ENCODE assay signal across 13 mouse cellular contexts in genomic region chr7:100076296-100076695, GRCm38 (mm10).
"Had no signal": no experiment of that assay in that cellular context is flagged by ENCODE, and none has a peak within 500 bp of the region (broad histone marks: within the 10 kb centered on the region; RNA-seq: fewer than 3 reads in every experiment).

No protein-coding gene starts in this region.

- DNase-seq: left cerebral cortex, postnatal 4 days; liver, postnatal 0 days; lung, postnatal 14 days; lung, postnatal 4 days; midbrain, embryonic 14.5 days; thymus, adult 18-20 months; thymus, postnatal 36 days had no signal

- H3K9ac ChIP-seq: intestine, embryonic 15.5 days; limb, embryonic 12.5 days; limb, embryonic 15.5 days; liver, embryonic 14.5 days; liver, postnatal 0 days had no signal

- H3K4me2 ChIP-seq: intestine, embryonic 15.5 days; limb, embryonic 12.5 days; limb, embryonic 15.5 days; liver, embryonic 11.5 days; midbrain, embryonic 11.5 days had no signal

- H3K4me3 ChIP-seq: intestine, embryonic 15.5 days; limb, embryonic 12.5 days; limb, embryonic 15.5 days had no signal

- H3K4me1 ChIP-seq: limb, embryonic 12.5 days had no signal

- H3K36me3 ChIP-seq: intestine, embryonic 15.5 days; limb, embryonic 12.5 days; limb, embryonic 15.5 days had no signal

- H3K27me3 ChIP-seq: intestine, embryonic 15.5 days; limb, embryonic 12.5 days; limb, embryonic 15.5 days had no signal

- ATAC-seq: intestine, embryonic 15.5 days had no signal

- H3K9me3 ChIP-seq: intestine, embryonic 15.5 days; limb, embryonic 12.5 days; limb, embryonic 15.5 days had no signal

- H3K27ac ChIP-seq: intestine, embryonic 15.5 days; limb, embryonic 12.5 days; limb, embryonic 15.5 days; liver, embryonic 14.5 days had no signal
